Mouse (Mus musculus) gonadal fat pad, adult 2 months (tissue): Measurements from ENCODE around the gene Epas1. TPM values are rescaled to one million over a fixed set of nuclear protein-coding genes. Genes with fewer than 3 reads are reported as not detected.

Experiments
- DNase-seq: peaks from one replicate; pipeline ENCODE4 v3.0.0-alpha.2; 2012; ENCODE audit warnings: low read depth
- polyA plus RNA-seq: library from polyadenylated mRNA; depleted of rRNA; stranded (reverse); fragments of >200 nt; gene quantifications from 2 replicates; pipeline ENCODE4 v1.2.3, GENCODE M21; 2012

Gene Epas1
- polyA plus RNA-seq, 1 experiment = 66.6 TPM

DNA sequence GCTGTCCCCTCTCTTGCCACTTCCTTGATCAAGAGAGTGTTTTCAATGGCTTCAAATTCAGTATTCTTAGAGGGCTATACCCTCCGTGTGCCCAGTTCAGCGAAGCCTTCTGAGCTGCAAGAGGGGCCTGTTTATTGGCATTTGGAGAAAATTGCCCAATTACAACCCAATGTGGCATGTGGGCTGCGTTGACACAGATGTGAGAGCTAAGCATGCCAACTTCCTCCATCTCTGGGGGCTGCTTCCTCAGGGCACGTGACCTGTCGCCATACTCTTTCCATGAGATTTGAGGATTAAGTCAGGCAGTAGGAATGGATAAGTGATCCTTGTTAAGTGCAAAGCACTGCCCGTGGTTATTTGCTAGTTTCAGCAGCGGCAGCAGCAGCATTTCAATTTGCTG is 34.3 kb downstream of the Epas1 start:
- DNase-seq = no peak

- DNase-seq = no peak
Measured at GRCm38 (mm10) chr17:86788316-86788715, 34.8 kb downstream of the Epas1 start.

- no peak for DNase-seq
Measured at GRCm38 (mm10) chr17:86791925-86792324, 38.4 kb downstream of the Epas1 start.

DNA sequence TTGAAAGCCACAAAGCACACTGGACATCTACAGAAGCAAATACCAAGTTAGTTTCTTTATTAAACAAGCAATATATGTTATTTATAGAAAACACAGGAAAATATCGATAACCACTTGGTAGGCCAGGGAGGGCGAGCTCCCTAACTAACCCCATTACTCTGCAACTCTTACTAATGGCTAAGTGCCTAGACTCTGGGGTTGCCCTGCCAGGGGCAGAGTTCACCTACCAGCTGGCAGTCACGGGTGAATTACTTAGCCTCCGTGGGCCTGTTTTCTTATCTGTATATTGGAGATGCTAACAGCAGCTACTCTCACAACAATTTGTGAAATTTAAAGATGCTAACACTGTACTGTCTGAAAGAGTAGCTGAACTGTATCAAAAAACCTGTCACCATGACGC is 42.3 kb downstream of the Epas1 start:
- DNase-seq = no peak

GRCm38 (mm10) chr17:86797031-86797430 is 43.5 kb downstream of the Epas1 start:
- DNase-seq = no peak

DNA sequence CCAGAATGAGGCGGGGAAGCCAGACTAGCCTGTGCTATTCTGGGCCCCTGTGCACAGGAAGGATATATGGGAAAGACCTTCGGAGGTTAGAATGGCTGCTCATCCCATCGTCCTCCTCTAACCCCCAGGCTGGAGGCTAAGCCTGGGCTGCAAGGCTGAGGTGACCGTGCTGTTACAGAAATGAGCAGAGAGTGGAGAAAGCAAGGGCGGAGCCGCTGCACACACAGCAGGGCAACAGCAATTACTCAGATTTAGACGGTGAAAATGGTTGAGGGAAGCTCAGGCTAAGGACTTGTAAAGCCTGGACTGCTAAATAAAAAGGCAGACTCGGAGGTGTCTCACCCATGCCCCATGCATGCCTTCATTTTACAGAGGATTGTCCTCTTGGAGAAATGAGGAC is 45.0 kb downstream of the Epas1 start:
- DNase-seq = no peak

DNA sequence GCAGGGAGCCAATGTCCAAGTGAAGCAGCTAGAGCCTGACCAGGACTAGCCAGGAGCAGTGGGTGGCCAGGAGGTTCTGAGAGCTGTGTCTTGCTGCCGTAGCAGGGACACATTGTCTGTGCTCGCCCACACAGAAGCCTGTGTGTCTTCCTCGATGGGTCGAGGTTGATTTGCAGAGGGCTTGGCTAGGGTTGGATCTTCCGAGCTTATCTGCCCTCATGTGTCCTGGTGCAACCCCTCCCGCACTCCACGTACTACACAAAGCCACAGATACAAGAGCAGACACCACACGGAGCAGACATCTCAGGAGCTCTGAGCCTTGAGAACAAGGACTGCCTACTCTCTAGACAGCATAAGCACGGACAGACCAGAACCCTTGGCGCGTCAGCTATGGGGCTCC is 45.5 kb downstream of the Epas1 start:
- DNase-seq = no peak

- DNase-seq = no peak
Measured at GRCm38 (mm10) chr17:86800535-86800934, 47.0 kb downstream of the Epas1 start.

- DNase-seq = no peak
Measured at GRCm38 (mm10) chr17:86801213-86801815, 47.8 kb downstream of the Epas1 start.

DNA sequence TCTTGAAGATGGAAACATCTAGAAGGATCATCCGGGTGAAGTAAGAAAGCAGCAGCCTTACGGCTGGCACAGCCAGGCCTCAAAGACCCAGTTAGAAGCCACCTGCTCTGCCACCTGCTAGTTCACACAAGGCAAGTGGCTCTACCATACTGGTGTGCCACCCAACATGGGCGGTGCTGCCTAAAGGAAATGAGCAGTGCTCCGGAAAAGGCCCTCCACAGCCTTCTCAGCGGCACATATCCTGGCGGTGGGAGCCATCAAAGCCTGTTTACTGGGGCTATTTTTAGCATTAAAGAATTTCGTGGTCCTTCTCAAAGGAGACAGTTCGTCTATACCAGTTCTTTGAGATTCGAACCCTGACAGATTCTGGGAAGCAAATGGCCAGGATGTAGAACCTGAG is 48.4 kb downstream of the Epas1 start:
- DNase-seq = no peak

DNA sequence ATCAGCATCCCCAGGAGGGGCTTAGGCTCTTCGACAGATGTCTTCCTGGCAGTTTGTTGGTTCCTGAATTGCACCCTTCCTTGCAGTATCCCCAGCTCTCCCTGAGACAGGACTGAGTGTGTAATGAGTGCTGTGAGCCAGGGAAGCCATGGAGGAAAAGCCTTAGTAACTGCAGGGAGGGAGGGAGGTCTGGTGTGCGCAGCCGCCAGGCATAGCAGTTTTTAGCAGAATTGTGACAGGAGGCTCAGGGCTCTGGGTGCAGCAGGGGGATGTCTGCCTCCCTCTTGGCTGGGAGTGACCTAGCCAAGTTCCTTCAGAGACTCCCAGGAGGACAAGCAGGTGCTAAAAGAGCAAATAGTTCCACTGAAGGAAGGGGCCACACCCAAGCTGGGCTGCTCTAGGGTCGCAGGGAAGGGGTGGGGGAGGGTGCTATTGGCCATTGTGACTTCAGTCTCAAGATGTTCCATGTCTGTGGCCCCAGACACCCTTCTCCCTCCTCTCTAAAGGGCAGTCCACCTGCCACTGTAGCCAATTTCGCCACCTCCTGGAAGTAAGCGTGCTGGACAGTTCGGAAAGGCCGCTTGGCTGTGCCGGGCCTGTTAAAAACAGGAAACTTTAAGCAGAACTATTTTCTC is 49.0 kb downstream of the Epas1 start:
- DNase-seq = no peak

GRCm38 (mm10) chr17:86803147-86803546 is 49.6 kb downstream of the Epas1 start:
- DNase-seq = no peak

- DNase-seq = no peak
Measured at GRCm38 (mm10) chr17:86803653-86804052, 50.2 kb downstream of the Epas1 start.

- DNase-seq = peak; percentile 75
Measured at GRCm38 (mm10) chr17:86812029-86812428, 58.5 kb downstream of the Epas1 start.

GRCm38 (mm10) chr17:86814320-86814719 is 60.8 kb downstream of the Epas1 start:
- DNase-seq = no peak

- DNase-seq = no peak
Measured at GRCm38 (mm10) chr17:86815016-86815865, 61.7 kb downstream of the Epas1 start.

GRCm38 (mm10) chr17:86822017-86822737 is 68.7 kb downstream of the Epas1 start:
- DNase-seq = no peak

DNA sequence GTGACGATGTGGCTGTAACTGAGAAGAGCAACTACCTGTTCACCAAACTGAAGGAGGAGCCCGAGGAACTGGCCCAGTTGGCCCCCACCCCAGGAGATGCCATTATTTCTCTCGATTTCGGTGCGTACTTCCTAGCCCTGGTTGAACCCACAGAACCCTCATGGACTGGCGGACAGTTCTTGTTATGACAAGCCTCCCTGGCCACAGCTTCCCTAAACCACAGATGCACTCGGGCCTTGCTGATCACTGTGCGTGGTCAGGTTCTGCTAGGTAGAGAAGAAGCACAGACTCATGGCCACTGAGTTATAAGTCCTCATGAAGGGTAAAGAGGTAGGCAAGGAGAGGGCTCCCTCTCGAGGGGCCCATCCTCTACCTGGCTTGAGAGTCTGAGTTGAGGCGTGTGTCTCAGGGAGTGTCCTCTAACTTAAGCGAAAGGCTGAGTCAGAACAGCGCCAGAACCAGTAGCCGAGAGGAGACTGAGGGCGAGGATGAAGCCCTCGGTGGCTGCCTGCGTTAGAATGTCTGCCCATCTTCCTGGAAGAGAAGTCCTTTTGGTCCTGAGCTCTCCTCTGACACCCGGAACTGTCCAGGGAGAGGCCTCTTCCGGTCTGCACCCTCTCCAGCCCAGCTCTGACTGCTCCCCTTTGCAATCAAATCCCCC is 71.1 kb downstream of the Epas1 start:
- DNase-seq = no peak

- no peak for DNase-seq
Measured at GRCm38 (mm10) chr17:86825163-86825902, 71.8 kb downstream of the Epas1 start.

GRCm38 (mm10) chr17:86826376-86826775 is 72.9 kb downstream of the Epas1 start:
- no peak for DNase-seq
